Mouse (Mus musculus) left cerebral cortex, adult 2 months (tissue): ENCODE data around the gene Supt7l. TPM values are rescaled to one million over a fixed set of nuclear protein-coding genes. Genes with fewer than 3 reads are reported as not detected.

Experiments
- DNase-seq, 2 experiments: peaks; one replicate each; pipeline ENCODE4 v3.0.0; 2021 to 2022; ENCODE audit warnings: low spot score in 2 of 2, mixed read lengths in 1 of 2; ENCODE audit errors: extremely low spot score in 1 of 2
- H3K27ac ChIP-seq: fragments of 200-600 bp; 2 replicates; pipeline ENCODE4 v1.8.1; 2022
- H3K4me3 ChIP-seq: fragments of 200-600 bp; 2 replicates; pipeline ENCODE4 v1.8.1; 2022
- CTCF ChIP-seq: fragments of 200-600 bp; IDR thresholded peaks from 2 replicates; pipeline ENCODE4 v1.8.1; 2022; ENCODE audit warnings: antibody characterized with exemption, mild to moderate bottlenecking, moderate library complexity
- intact Hi-C: fragments of 180-260 bp; cut with DNase I; formaldehyde crosslinking; loops from one replicate; pipeline ENCODE4 v1.15.1; 2025
- total RNA-seq, 2 experiments: library from RNA; stranded (reverse); gene quantifications; 2 replicates each; pipeline ENCODE4 v1.2.3; 2021

Supt7l gene
- total RNA-seq, 2 experiments from 2014 or later = 16.3 to 18.4 TPM

DNA sequence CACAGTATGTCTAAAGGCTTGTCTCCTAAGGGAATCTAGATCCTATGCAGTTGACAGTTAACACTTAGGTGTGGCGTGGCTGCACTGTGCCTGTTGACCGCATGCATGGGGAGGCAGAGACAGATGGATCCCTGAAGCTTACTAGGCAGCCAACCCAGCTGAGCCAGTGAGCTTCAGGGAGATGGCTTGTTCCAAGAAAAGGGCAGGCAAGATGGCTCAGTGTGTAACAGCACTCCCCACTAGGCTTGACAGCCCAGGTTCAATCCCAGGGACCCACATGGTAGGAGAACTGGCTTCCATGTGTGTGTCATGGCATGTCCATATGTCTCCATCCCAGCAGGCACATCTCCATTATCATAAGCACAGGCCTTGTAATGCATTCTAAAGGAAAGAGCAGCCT lies 32.7 kb upstream of the Supt7l start:
- no peak overlapping the region for H3K4me3 ChIP-seq
- TF ChIP-seq CTCF = no peak
- DNase-seq = no peak
- no peak overlapping the region for H3K27ac ChIP-seq
- intact Hi-C loops = loop anchor here (5.0 kb wide), 1 partner anchor 37 kb away; the partner anchor contains the start of gene Mrpl33

- Histone ChIP-seq H3K27ac (no peak overlapping the region), H3K4me3 (no peak overlapping the region)
- intact Hi-C loops = no loop called here
- TF ChIP-seq CTCF = no peak
- DNase-seq = no peak
Observed at GRCm38 (mm10) chr5:31559401-31559800, 31.8 kb upstream of the Supt7l start.

- no peak for DNase-seq
- intact Hi-C loops = no loop called here
- Histone ChIP-seq H3K27ac (no peak overlapping the region), H3K4me3 (no peak overlapping the region)
- no peak for TF ChIP-seq CTCF
Observed at GRCm38 (mm10) chr5:31535228-31535627, 7.6 kb upstream of the Supt7l start.

DNA sequence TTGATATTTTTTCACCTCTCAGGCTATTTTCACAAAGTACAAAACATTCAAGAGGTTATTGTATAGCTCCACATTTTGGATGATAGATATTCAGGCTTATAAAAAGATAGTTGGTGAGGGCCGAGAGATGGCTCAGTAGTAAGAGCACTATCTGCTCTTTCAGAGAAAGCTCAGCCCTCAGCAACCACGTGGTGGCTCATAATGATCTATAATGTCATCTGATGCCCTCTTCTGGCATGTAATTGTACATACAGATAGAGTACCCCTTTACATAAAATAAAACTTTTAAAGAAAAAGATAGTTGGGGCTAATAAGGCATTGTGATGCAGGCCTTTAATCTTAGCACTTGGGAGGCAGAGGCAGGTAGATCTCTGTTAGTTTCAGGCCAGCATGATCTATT lies 953 bp upstream of the Supt7l start:
- TF ChIP-seq CTCF = no peak
- intact Hi-C loops = no loop called here
- DNase-seq = no peak
- no peak overlapping the region for H3K27ac ChIP-seq
- H3K4me3 ChIP-seq = no peak overlapping the region

DNA sequence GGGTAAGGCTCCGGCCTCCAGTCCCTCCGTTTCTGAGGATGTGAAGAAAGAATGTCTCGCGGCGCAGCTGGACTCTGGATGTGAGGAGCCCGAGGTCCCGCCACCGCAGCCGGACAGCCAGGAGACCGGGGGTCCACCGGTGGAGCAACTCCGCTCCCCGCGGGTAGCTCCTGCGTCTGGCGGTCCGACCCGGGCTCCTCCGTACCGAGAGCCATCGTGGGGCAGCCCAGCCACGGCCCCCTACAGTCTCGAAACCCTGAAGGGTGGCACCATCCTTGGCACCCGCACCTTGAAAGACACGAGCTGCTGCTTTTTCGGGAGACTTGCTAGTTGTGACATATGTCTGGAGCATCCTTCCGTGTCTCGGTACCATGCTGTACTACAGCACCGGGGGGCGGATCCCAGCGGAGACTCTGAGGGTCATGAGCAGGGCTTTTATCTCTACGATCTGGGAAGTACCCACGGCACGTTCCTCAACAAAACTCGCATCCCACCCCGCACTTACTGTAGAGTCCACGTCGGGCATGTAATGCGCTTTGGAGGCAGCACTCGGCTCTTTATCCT lies 408 bp downstream of the Supt7l start:
- TF ChIP-seq CTCF = no peak
- peak overlapping the region; percentile 95 for H3K27ac ChIP-seq
- H3K4me3 ChIP-seq = peak overlapping the region; percentile 85
- intact Hi-C loops = loop anchor here (2.0 kb wide), 1 partner anchor 74 kb away; the partner anchor contains the start of gene Zfp512
- DNase-seq = peak in 1 of 2 experiments; percentile 13

- peak; percentile 66 to 80 for DNase-seq
- intact Hi-C loops = loop anchor here (2.0 kb wide), 1 partner anchor 74 kb away; the partner anchor contains the start of gene Zfp512
- no peak for TF ChIP-seq CTCF
- H3K27ac ChIP-seq = peak within 1 kb of the TSS; percentile 95
- H3K4me3 ChIP-seq = peak within 1 kb of the TSS; percentile 85
Observed at GRCm38 (mm10) chr5:31526354-31527116, 1.1 kb downstream of the Supt7l start, which contains the start of gene Slc4a1ap. TSS of gene Slc4a1ap (plus strand) at chr5:31526995.

GRCm38 (mm10) chr5:31520556-31520955 lies 7.1 kb downstream of the Supt7l start:
- intact Hi-C loops = no loop called here
- DNase-seq = no peak
- TF ChIP-seq CTCF = no peak
- H3K27ac ChIP-seq = no peak overlapping the region
- no peak overlapping the region for H3K4me3 ChIP-seq

GRCm38 (mm10) chr5:31512481-31512880 lies 15.1 kb downstream of the Supt7l start:
- no peak for DNase-seq
- no peak for TF ChIP-seq CTCF
- intact Hi-C loops = no loop called here
- Histone ChIP-seq H3K4me3 (no peak overlapping the region), H3K27ac (no peak overlapping the region)

DNA sequence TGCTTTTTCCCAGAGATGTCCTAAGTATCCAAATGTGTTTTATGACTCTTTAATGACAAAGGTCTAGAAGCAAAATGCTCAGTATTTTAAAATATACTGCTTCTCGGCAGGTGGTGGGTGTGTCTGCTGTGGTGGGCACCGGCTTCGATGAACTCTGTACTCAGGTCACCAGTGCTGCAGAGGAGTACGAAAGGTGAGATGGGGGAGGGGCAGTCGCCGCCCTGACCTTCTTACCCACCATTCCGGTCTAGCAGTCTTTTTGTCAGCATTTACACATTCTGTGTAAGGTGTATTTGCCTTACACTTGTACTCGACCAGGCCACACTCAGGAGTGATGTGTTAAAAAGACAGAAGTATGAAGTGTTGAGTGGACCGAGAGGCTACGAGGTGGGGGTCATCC lies 22.8 kb downstream of the Supt7l start:
- H3K27ac ChIP-seq = no peak overlapping the region
- no peak for DNase-seq
- no peak for TF ChIP-seq CTCF
- intact Hi-C loops = no loop called here
- H3K4me3 ChIP-seq = no peak overlapping the region

DNA sequence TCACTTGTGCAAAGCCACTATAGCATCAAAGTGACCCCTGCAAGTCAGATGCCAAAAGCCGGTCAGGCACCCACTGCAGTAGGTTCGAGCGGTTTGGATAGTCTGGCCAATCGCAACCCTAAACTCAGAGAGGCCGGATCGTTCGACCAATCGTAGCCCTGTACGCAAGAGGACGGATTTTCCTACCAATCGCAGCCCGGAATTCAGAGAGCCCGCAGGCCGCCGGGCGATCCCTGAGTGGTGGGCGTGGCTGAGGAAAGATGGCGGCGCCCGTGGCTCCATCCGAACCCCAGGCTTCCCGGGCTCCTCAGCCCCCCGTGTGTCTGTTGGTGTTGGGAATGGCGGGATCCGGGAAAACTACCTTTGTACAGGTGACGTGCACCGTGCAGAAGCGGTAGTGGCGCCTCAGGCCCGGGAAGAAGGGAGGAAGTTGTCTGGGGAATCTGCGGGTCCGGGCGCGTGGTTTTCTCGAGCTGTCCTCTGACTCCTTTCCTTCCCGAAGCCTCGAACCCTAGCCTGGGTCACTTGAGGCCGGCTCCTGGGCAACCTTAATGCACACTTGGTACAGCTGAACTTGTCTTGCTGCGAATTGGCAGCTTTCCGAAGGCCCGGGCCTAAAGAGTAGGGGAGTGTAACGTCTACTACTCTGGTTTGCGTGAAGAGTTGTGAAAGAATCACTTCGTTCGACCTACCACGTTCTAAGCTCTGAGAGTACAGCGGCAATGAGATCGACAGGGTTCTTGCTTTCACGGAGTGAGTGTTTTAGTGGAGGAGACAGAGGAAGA lies 32.9 kb downstream of the Supt7l start, which contains the start of gene Gpn1:
Gene Gpn1, plus strand, starts transcription at position 229 of the 785 bp plus-strand sequence.
- Histone ChIP-seq H3K27ac (peak within 1 kb of the TSS; percentile 16; the same call in 1 of the 2 replicates), H3K4me3 (peak within 1 kb of the TSS; percentile 85)
- intact Hi-C loops = no loop called here
- TF ChIP-seq CTCF = no peak
- peak; percentile 87 to 89 for DNase-seq

DNA sequence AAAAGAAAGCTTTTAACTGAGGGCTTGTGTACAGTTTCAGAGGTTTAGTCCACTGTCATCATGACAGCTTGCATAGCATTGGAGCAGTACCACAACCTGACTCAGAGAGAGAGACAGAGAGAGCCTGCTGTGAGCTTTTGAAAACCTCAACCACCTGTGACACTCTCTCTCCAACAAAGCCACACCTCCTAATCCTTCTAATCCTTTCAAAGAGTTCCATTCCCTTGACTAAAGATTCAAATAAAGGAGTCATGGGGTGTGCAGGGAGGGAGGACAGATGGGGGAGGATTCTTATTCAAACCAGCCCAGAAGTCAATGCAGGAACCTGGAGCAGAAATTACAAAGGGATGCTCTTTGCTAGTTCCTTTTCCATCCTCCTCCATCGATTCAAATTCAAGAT lies 35.6 kb downstream of the Supt7l start:
- Histone ChIP-seq H3K4me3 (no peak overlapping the region), H3K27ac (no peak overlapping the region)
- intact Hi-C loops = no loop called here
- no peak for TF ChIP-seq CTCF
- no peak for DNase-seq
